Comparison of ENCODE assay signal across 8 mouse cellular contexts in the genomic region with DNA sequence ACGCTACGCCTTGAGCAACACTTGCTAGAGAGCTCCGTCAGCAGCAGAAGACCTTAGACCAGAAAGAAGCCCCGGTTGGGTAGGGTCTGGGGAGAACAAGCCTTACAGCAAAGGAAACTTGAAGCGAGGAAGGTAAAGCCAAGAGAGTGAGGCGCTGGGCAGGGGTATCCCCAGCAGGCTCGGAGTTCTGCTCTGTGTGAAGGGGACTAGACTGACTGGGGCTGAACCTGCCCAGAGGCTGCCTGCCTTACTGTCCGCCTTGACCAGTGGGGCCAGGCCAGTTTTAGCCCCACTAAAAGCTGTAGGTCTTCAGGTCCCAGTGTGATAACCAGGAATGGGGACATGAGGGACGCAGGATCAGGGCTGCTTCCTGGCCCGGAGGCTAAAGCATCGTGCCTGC. TPM values are rescaled to one million over a fixed set of nuclear protein-coding genes. Genes with fewer than 3 reads are reported as not detected.
DNase-seq lines count a peak whose midpoint lies in the region; ATAC-seq and TF ChIP-seq lines count a peak whose summit lies in the region.

TSS of gene Rbm38 (plus strand) at position 69 of the 400 bp plus-strand sequence.

- no peak for ATAC-seq in kidney, embryonic 15.5 days (replicated peaks; ENCODE audit: low FRiP score)
- no peak for ATAC-seq in forebrain, postnatal 0 days
- no peak for ATAC-seq in hindbrain, embryonic 15.5 days (ENCODE audit: low FRiP score, low read depth)
- ATAC-seq in midbrain, embryonic 14.5 days (ENCODE audit: low FRiP score, low TSS enrichment) = no peak

- peak within 1 kb of the TSS; percentile 92 for H3K4me2 ChIP-seq in kidney, embryonic 15.5 days
- peak within 1 kb of the TSS; percentile 84 for H3K4me2 ChIP-seq in forebrain, postnatal 0 days (ENCODE audit: low read depth)
- peak within 1 kb of the TSS; percentile 78 for H3K4me2 ChIP-seq in hindbrain, embryonic 15.5 days
- peak within 1 kb of the TSS; percentile 90 for H3K4me2 ChIP-seq in midbrain, embryonic 14.5 days (ENCODE audit: low read length)

- no peak for DNase-seq in kidney, adult 18-20 months
- DNase-seq in adrenal gland, adult 18-20 months (ENCODE audit: low spot score in 2 of 2) = no peak
- no peak for DNase-seq in forebrain, postnatal 0 days
- DNase-seq in midbrain, embryonic 14.5 days = no peak
- DNase-seq in Muller cell, postnatal 12 days (ENCODE audit: inconsistent ontology term) = no peak
- no peak for DNase-seq in left cerebral cortex, postnatal 14 days (ENCODE audit: low spot score in 2 of 2)

- peaks cover 62% of the 10 kb centered on the region for H3K4me1 ChIP-seq in kidney, embryonic 15.5 days
- peaks cover 8% of the 10 kb centered on the region for H3K4me1 ChIP-seq in forebrain, postnatal 0 days (ENCODE audit: insufficient read depth)
- H3K4me1 ChIP-seq in hindbrain, embryonic 15.5 days (replicated peaks) = peaks cover 49% of the 10 kb centered on the region
- peaks cover 41% of the 10 kb centered on the region for H3K4me1 ChIP-seq in midbrain, embryonic 14.5 days (ENCODE audit: control insufficient read depth, insufficient read depth, low read length)

- H3K9me3 ChIP-seq in kidney, embryonic 15.5 days (replicated peaks) = no peaks in the 10 kb centered on the region
- H3K9me3 ChIP-seq in forebrain, postnatal 0 days (ENCODE audit: low read length) = no peaks in the 10 kb centered on the region
- no peaks in the 10 kb centered on the region for H3K9me3 ChIP-seq in hindbrain, embryonic 15.5 days
- H3K9me3 ChIP-seq in midbrain, embryonic 14.5 days (ENCODE audit: control insufficient read depth, low read length) = no peaks in the 10 kb centered on the region

- no peak for TF ChIP-seq CTCF in forebrain, postnatal 0 days (IDR thresholded peaks at IDR 0.05; ENCODE audit: low read depth)

- peaks cover 13% of the 10 kb centered on the region for H3K27me3 ChIP-seq in kidney, embryonic 15.5 days
- H3K27me3 ChIP-seq in forebrain, postnatal 0 days (ENCODE audit: insufficient read depth, low read length) = no peaks in the 10 kb centered on the region
- H3K27me3 ChIP-seq in hindbrain, embryonic 15.5 days = peaks cover 26% of the 10 kb centered on the region
- H3K27me3 ChIP-seq in midbrain, embryonic 14.5 days (ENCODE audit: control insufficient read depth, insufficient read depth, low read length) = peaks cover 34% of the 10 kb centered on the region

- peaks cover 18% of the 10 kb centered on the region for H3K36me3 ChIP-seq in kidney, embryonic 15.5 days
- peaks cover 12% of the 10 kb centered on the region for H3K36me3 ChIP-seq in forebrain, postnatal 0 days (ENCODE audit: insufficient read depth)
- H3K36me3 ChIP-seq in hindbrain, embryonic 15.5 days = peaks cover 6% of the 10 kb centered on the region
- H3K36me3 ChIP-seq in midbrain, embryonic 14.5 days (ENCODE audit: control insufficient read depth, insufficient read depth, low read length) = peaks cover 8% of the 10 kb centered on the region; the same call in 1 of the 2 replicates

- no peak within 1 kb of the TSS for H3K27ac ChIP-seq in kidney, embryonic 15.5 days
- no peak within 1 kb of the TSS for H3K27ac ChIP-seq in forebrain, postnatal 0 days (ENCODE audit: low read depth, low read length)
- no peak within 1 kb of the TSS for H3K27ac ChIP-seq in hindbrain, embryonic 15.5 days (replicated peaks)
- no peak within 1 kb of the TSS for H3K27ac ChIP-seq in midbrain, embryonic 14.5 days (replicated peaks; ENCODE audit: low read depth, low read length)

- WGBS in kidney, embryonic 15.5 days = 36% methylated on average over 11 of the region's 11 CpGs
- 29% methylated on average over 11 of the region's 11 CpGs for WGBS in forebrain, postnatal 0 days
- 28% methylated on average over 11 of the region's 11 CpGs for WGBS in hindbrain, embryonic 15.5 days
- 22% methylated on average over 11 of the region's 11 CpGs for WGBS in midbrain, embryonic 14.5 days

- H3K9ac ChIP-seq in kidney, embryonic 15.5 days = peak within 1 kb of the TSS; percentile 29
- H3K9ac ChIP-seq in forebrain, postnatal 0 days = peak within 1 kb of the TSS; percentile 33
- 0 out of 2 replicates have a peak within 1 kb of the TSS, but pooled peaks have one; percentile 7 for H3K9ac ChIP-seq in hindbrain, embryonic 15.5 days
- H3K9ac ChIP-seq in midbrain, embryonic 14.5 days (replicated peaks; ENCODE audit: low read length) = peak within 1 kb of the TSS; percentile 42; the same call in 1 of the 2 replicates

- intact Hi-C loops in left cerebral cortex, postnatal 14 days (cut with DNase I) = no loop called here

- peak within 1 kb of the TSS; percentile 88 for H3K4me3 ChIP-seq in kidney, embryonic 15.5 days (replicated peaks)
- peak within 1 kb of the TSS; percentile 43 for H3K4me3 ChIP-seq in forebrain, postnatal 0 days (ENCODE audit: low read depth, low read length)
- H3K4me3 ChIP-seq in hindbrain, embryonic 15.5 days = peak within 1 kb of the TSS; percentile 82
- peak within 1 kb of the TSS; percentile 82 for H3K4me3 ChIP-seq in midbrain, embryonic 14.5 days (replicated peaks; ENCODE audit: low read depth, low read length)

RNA-seq across cellular contexts. Expression of gene Rbm38, which starts in this region (rescaled TPM):
- 32.1 and 37.3 TPM in 2 replicates for polyA plus RNA-seq in kidney, embryonic 15.5 days (2015; fragmentation: Nextera tagmentation; extraction: Ambion mirVana)
- 10 to 100 TPM; 14.8 to 21.2 TPM for total RNA-seq in adrenal gland, adult 18-20 months (2021)
- 5.9 and 6.6 TPM in 2 replicates for total RNA-seq in forebrain, postnatal 0 days (2014; rRNA removed)
- polyA plus RNA-seq in forebrain, postnatal 0 days (2015; fragmentation: Nextera tagmentation; extraction: Ambion mirVana) = 11.0 and 14.5 TPM in 2 replicates
- 14.1 and 17.3 TPM in 2 replicates for polyA plus RNA-seq in hindbrain, embryonic 15.5 days (2015; fragmentation: Nextera tagmentation; extraction: Ambion mirVana)
- 17.1 and 18.8 TPM in 2 replicates for polyA plus RNA-seq in midbrain, embryonic 14.5 days (2014; fragmentation: Nextera tagmentation; extraction: Ambion mirVana)
- total RNA-seq in left cerebral cortex, postnatal 14 days (2021) = 1 to 10 TPM; 3.1 to 3.7 TPM
